Mouse (Mus musculus) megakaryocyte-erythroid progenitor cell, adult 5 weeks (primary cell): ENCODE results near the gene Terb1. TPM values are rescaled to one million over a fixed set of nuclear protein-coding genes. Genes with fewer than 3 reads are reported as not detected.

ENCODE experiments used
- polyA plus RNA-seq: library from polyadenylated mRNA; stranded (reverse); fragments of >175 nt; gene quantifications from 2 replicates; pipeline ENCODE4 v1.2.3, GENCODE M21; 2012

Gene Terb1
- polyA plus RNA-seq: 0.03 TPM in 1 of 2 replicates, not detected in the other

GRCm38 (mm10) chr8:104509061-104510006, at the start of gene Terb1:
TSS of gene Terb1 (minus strand) at chr8:104509910.

DNA sequence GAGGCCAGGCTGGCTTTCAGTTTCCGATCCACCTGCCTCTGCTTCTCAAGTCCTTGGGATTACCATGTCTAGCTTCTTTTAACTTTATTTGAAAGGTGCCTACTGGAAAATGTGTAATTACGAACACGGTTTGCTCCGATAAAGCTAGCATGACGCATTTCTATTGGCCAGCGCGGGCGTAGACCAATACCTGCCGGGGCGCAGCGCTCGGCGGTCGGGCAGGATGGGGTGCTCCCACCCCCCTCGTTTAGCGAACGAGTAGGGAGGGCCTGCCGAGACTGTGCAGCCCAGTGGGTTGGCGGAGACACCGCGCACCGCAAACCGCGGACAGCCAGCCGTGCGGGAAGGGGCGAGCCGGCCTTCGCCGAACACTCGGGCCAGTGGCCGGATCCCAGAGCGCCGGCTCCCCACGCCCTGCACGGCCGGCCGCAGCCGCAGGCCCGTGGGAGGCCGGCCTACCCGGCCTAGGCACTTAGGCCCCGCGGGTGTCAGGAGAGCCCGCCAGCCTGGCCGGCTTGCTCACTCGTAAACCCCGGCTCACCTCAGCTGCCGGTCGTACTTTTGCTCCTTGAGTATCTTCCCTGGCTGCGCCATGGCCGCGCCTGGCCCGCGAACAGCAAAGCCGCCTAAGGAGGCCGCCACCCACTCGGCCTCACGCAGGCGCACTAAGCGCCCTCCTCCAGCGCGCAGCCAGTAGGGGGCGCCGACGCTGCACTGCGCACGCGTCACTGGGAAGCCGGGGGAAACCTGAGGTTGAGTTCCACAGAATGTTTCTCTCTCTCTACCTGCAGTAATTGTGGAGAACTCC, 24.5 kb upstream of the Terb1 start, which contains the start of the genes Nae1 and Car7:
TSS of gene Nae1 (minus strand) at position 667 of the 808 bp plus-strand sequence.
TSS of gene Car7 (plus strand) at position 719 of the 808 bp plus-strand sequence.

GRCm38 (mm10) chr8:104442299-104443124, 67.2 kb downstream of the Terb1 start, which contains the start of gene Dync1li2:
TSS of gene Dync1li2 (minus strand) at chr8:104443047.

Other genes starting within 250 kb of the Terb1 start
- gene Cmtm2a, start 216.7 kb downstream of the Terb1 start, polyA plus RNA-seq: not detected in 2 replicates
- gene Gm45711, start 199.8 kb downstream of the Terb1 start, polyA plus RNA-seq: not detected in 2 replicates
- gene Cmtm1, start 199.8 kb downstream of the Terb1 start, polyA plus RNA-seq: not detected in 2 replicates
- gene Gm11020, start 188.3 kb downstream of the Terb1 start, polyA plus RNA-seq: not detected in 2 replicates
- gene Cmtm2b, start 187.7 kb downstream of the Terb1 start, polyA plus RNA-seq: not detected in 2 replicates
- gene Cmtm3, start 170.5 kb downstream of the Terb1 start, polyA plus RNA-seq: 79.5 and 81.5 TPM in 2 replicates
- 0.90 and 0.96 TPM in 2 replicates for gene Cmtm4, start 114.1 kb downstream of the Terb1 start, polyA plus RNA-seq
- 13.9 and 20.8 TPM in 2 replicates for gene Dync1li2, start 66.9 kb downstream of the Terb1 start, polyA plus RNA-seq
- gene Nae1, start 24.7 kb upstream of the Terb1 start, polyA plus RNA-seq: 7.5 and 9.9 TPM in 2 replicates
- 0.45 and 0.70 TPM in 2 replicates for gene Car7, start 24.8 kb upstream of the Terb1 start, polyA plus RNA-seq
- gene Pdp2, start 81.5 kb upstream of the Terb1 start, polyA plus RNA-seq: 1.8 and 2.4 TPM in 2 replicates
- not detected in 2 replicates for gene Cdh16, start 114.5 kb upstream of the Terb1 start, polyA plus RNA-seq
- 16.0 and 22.6 TPM in 2 replicates for gene Rrad, start 121.4 kb upstream of the Terb1 start, polyA plus RNA-seq
- gene Ciao2b, start 132.1 kb upstream of the Terb1 start, polyA plus RNA-seq: 47.3 and 61.0 TPM in 2 replicates
- gene Ces2a, start 224.1 kb upstream of the Terb1 start, polyA plus RNA-seq: not detected in 2 replicates